Mouse (Mus musculus): ENCODE results near the gene Plxna4. TPM values are rescaled to one million over a fixed set of nuclear protein-coding genes. Genes with fewer than 3 reads are reported as not detected.

The Plxna4 gene
- polyA plus RNA-seq, 1 experiment from 2014 or later: 6.7 TPM

DNA sequence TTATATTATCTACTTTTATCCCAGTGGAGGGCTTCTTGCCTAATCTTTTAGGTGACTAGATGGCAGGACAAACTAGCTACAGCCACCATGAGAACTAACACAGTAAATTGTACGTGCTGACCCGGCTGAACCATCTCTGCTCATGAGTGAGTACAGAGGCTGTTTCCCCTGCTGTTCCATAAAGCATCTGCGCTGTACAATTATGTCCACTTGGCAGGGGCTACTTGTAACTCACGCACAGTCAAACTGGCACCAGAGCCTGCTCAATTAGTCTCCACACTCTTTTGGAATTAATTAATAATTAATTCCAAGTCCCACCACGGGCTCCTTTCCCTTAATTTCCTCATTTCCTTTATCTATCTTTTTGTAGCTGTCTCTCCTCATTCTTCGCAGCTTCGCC lies 335.8 kb downstream of the Plxna4 start:
- Histone ChIP-seq H3K27ac (no peak overlapping the region), H3K9me3 (no peaks in the 10 kb centered on the region), H3K4me1 (replicated peaks) (peaks cover 18% of the 10 kb centered on the region), H3K27me3 (no peaks in the 10 kb centered on the region), H3K36me3 (no peaks in the 10 kb centered on the region), H3K9ac (replicated peaks) (no peak overlapping the region), H3K4me2 (no peak overlapping the region), H3K4me3 (replicated peaks) (no peak overlapping the region)
- 45% methylated on average over 7 of the region's 7 CpGs for WGBS
- no peak for ATAC-seq (ENCODE audit: insufficient number of reproducible peaks, insufficient read depth, low FRiP score, low TSS enrichment, low read depth)

DNA sequence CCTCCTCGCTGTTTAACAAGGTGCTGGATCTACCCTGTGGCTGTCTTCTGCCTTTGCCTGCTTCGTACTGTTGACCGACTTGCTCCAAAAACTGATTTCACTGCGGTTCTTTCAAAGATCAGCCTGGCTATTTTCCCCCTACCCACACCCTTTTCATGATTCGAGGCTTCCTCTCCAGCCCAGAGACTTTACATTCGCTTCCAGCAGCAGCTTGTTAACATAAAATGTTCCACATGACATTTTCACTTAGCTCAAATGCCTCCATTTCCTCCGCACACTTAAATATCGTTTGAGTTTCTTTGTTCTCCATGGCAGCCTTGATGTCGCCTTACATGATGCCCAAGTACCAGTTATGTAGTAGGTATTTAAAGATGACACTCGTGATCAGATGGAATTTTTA lies 336.3 kb downstream of the Plxna4 start:
- Histone ChIP-seq H3K4me2 (peak overlapping the region; percentile 25), H3K4me1 (replicated peaks) (peaks cover 18% of the 10 kb centered on the region), H3K9me3 (no peaks in the 10 kb centered on the region), H3K27me3 (no peaks in the 10 kb centered on the region), H3K9ac (replicated peaks) (no peak overlapping the region), H3K27ac (peak overlapping the region; percentile 47; the same call in 1 of the 2 replicates), H3K4me3 (replicated peaks) (no peak overlapping the region), H3K36me3 (no peaks in the 10 kb centered on the region)
- ATAC-seq (ENCODE audit: insufficient number of reproducible peaks, insufficient read depth, low FRiP score, low TSS enrichment, low read depth): no peak
- WGBS: 30% methylated on average over 10 of the region's 10 CpGs

DNA sequence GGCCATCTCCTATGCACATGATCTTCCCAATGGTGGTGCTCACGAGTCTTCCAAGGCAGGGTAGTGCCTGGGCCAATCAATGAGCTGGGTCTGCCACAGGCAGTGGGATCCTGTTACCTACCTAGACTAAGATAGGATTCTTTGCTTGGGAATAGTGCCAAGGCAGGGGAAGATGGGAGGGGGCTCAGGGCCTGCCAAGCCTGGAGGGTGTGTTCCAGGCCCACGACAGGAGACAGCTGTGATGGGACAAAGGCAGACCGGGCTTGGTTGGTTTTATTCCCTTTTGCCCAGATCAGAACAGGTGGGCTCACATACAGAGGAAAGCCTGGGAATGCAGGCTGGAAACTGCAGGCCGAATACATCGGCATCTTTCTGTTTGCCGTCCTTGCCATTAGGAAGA lies 342.0 kb downstream of the Plxna4 start:
- no peak overlapping the region for H3K9ac ChIP-seq (replicated peaks)
- H3K4me3 ChIP-seq (replicated peaks): no peak overlapping the region
- 71% methylated on average over 6 of the region's 6 CpGs for WGBS
- no peak overlapping the region for H3K4me2 ChIP-seq
- no peak overlapping the region for H3K27ac ChIP-seq
- H3K9me3 ChIP-seq: no peaks in the 10 kb centered on the region
- H3K27me3 ChIP-seq: no peaks in the 10 kb centered on the region
- H3K36me3 ChIP-seq: no peaks in the 10 kb centered on the region
- no peaks in the 10 kb centered on the region for H3K4me1 ChIP-seq (replicated peaks)
- no peak; the same call in 1 of the 2 replicates for ATAC-seq (ENCODE audit: insufficient number of reproducible peaks, insufficient read depth, low FRiP score, low TSS enrichment, low read depth)

DNA sequence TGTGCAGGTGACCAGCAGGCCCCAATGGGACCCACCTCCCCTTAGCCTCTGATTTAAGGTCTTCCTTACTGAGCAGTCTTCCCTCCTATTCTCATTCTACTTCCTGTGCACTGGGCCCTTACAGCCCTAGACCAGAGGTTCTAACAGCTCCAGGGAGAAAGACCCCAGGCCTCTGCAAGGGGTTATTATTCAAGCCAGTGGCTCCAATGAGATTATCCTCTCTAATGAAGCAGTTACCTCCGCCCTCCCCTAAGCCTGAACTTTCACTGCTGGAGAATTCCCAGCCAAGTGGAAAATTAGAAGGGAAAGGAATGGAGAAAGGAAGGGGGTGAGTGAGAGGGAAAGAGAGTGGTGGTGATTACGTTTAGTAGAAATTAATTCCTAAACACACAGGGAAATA lies 345.0 kb downstream of the Plxna4 start:
- H3K36me3 ChIP-seq: no peaks in the 10 kb centered on the region
- no peak for ATAC-seq (ENCODE audit: insufficient number of reproducible peaks, insufficient read depth, low FRiP score, low TSS enrichment, low read depth)
- WGBS: 76% methylated on average over 2 of the region's 2 CpGs
- H3K27me3 ChIP-seq: no peaks in the 10 kb centered on the region
- H3K9me3 ChIP-seq: no peaks in the 10 kb centered on the region
- H3K4me2 ChIP-seq: no peak overlapping the region
- H3K27ac ChIP-seq: no peak overlapping the region
- H3K4me3 ChIP-seq (replicated peaks): no peak overlapping the region
- no peaks in the 10 kb centered on the region for H3K4me1 ChIP-seq (replicated peaks)
- no peak overlapping the region for H3K9ac ChIP-seq (replicated peaks)

DNA sequence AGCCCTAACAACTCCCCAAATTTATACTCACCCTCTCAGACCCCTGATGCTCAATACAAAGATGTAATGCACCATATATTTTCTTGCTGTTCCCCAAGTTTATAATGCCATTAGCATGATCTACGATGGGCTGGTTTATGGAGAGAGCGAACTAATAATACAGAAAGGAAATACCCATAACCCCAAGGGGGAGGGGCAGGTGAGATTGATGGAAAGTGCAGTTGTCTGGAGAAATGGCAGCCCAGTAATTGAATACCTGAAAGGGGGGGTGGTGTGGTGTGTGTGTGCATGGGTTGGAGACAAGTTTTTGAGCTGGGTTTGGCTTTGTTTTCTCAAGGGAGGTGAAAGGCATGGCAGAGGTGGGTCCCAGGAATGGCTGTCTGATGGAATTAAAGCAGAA lies 356.6 kb downstream of the Plxna4 start:
- H3K27ac ChIP-seq: no peak overlapping the region
- no peak overlapping the region for H3K9ac ChIP-seq (replicated peaks)
- H3K4me3 ChIP-seq (replicated peaks): no peak overlapping the region
- no peak; the same call in 1 of the 2 replicates for ATAC-seq (ENCODE audit: insufficient number of reproducible peaks, insufficient read depth, low FRiP score, low TSS enrichment, low read depth)
- no peaks in the 10 kb centered on the region for H3K9me3 ChIP-seq
- no peak overlapping the region for H3K4me2 ChIP-seq
- peaks cover 13% of the 10 kb centered on the region for H3K4me1 ChIP-seq (replicated peaks)
- no peaks in the 10 kb centered on the region for H3K27me3 ChIP-seq
- 42% methylated on average over 2 of the region's 2 CpGs for WGBS
- H3K36me3 ChIP-seq: peaks cover 12% of the 10 kb centered on the region

DNA sequence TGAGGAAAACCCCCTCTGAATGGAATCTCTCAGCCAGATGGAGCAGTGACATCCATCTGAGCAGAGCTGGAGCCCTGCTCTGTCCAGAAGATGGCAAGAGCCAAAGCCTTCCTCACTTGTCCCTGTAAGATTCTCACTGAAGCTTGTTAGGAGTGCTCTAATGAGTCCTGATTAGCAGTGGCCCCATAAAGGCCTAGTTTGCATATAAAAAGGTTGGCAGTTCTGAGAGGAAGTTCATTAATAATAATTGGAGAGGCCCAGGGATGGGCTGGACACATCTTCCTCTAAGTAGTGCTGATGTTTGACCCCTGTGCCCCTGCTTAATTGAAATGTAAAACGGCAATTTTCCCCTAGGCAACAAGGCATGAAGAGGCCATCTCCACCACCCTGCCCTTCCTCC lies 361.4 kb downstream of the Plxna4 start:
- Histone ChIP-seq H3K9ac (replicated peaks) (no peak overlapping the region), H3K9me3 (no peaks in the 10 kb centered on the region), H3K4me2 (no peak overlapping the region), H3K27ac (no peak overlapping the region), H3K4me3 (replicated peaks) (no peak overlapping the region), H3K4me1 (replicated peaks) (peaks cover 9% of the 10 kb centered on the region), H3K36me3 (peaks cover 2% of the 10 kb centered on the region; the same call in 1 of the 2 replicates), H3K27me3 (no peaks in the 10 kb centered on the region)
- 19% methylated on average over 1 of the region's 1 CpGs for WGBS
- no peak for ATAC-seq (ENCODE audit: insufficient number of reproducible peaks, insufficient read depth, low FRiP score, low TSS enrichment, low read depth)

DNA sequence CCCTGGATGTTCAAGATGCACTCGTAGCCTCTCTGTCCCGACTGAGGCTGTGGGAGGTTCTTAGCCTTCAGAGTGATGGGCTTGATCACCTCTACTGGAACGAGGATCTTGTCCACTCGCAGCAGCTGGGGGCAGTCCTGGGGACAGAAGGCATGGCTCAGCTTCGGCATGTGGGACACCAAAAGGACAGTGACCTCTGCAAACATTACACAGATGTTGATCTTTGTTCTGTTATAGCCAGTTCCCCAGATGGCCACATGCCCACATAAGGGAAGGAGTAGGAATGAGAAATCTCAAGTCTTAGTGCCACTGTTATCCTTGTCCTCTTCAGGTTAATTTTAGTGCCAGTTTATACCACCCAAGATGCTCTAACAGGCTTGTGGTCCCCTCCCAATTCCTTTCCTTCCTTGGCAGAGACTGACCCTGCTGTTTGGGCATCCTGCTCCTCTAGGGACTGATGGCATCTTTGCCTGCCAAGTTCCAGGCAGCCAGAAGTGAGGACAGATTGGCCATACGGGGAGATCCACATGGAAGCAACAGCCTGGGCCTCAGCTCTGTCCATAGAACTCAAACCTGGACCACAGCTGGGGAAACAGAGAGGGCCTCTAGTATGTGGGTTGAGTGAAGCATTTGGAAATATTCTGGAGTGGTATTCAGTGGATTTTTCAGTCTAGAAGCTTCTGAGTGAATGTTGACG lies 363.8 kb downstream of the Plxna4 start:
- Histone ChIP-seq H3K9me3 (no peaks in the 10 kb centered on the region), H3K4me1 (replicated peaks) (no peaks in the 10 kb centered on the region), H3K9ac (replicated peaks) (no peak overlapping the region), H3K36me3 (peaks cover 5% of the 10 kb centered on the region; the same call in 1 of the 2 replicates), H3K27ac (no peak overlapping the region), H3K4me3 (replicated peaks) (no peak overlapping the region), H3K27me3 (no peaks in the 10 kb centered on the region), H3K4me2 (no peak overlapping the region)
- 79% methylated on average over 7 of the region's 7 CpGs for WGBS
- no peak for ATAC-seq (ENCODE audit: insufficient number of reproducible peaks, insufficient read depth, low FRiP score, low TSS enrichment, low read depth)

DNA sequence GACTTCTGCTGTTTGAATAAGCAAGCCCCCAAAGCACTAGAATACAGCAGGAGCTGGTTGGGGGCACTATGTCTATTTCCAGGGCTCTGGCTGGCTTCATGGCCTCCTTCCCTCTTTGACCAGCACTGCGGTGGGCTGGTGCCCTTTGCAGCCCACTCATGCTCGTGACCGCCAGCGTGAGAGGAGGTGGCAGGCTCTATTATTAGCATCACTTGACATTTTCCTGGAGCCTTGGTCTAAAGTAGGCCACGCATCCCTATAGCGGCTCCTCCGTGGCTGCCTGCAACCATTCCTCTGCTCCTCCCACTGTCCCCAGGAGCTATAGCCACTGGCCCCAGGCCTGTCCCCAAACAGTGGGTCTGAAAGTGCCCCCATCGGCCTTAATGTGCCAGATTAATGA lies 367.2 kb downstream of the Plxna4 start:
- H3K27me3 ChIP-seq: no peaks in the 10 kb centered on the region
- no peak for ATAC-seq (ENCODE audit: insufficient number of reproducible peaks, insufficient read depth, low FRiP score, low TSS enrichment, low read depth)
- H3K36me3 ChIP-seq: peaks cover 8% of the 10 kb centered on the region; the same call in 1 of the 2 replicates
- H3K4me3 ChIP-seq (replicated peaks): no peak overlapping the region
- H3K4me2 ChIP-seq: no peak overlapping the region
- H3K9me3 ChIP-seq: no peaks in the 10 kb centered on the region
- 90% methylated on average over 8 of the region's 8 CpGs for WGBS
- H3K4me1 ChIP-seq (replicated peaks): no peaks in the 10 kb centered on the region
- no peak overlapping the region for H3K27ac ChIP-seq
- H3K9ac ChIP-seq (replicated peaks): no peak overlapping the region

DNA sequence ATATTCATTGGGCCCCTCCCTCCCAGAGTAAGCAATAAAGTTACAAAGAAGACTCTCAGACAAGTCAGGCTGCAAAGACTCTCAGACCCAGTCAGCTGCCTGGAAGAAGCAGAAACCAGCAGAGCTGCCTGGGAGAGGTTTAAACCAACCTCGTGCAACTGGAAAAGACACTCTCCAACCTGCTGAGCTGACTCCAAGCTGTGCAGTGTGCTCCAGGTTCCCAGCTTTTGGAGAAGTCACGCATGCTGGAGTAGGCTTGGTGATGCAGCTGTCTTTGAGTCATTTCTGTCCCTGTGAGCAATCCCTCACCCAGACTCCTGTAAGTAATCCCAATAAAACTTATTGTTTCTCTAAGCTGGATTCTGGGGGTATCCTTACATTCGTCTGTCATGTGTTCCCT lies 369.4 kb downstream of the Plxna4 start:
- Histone ChIP-seq H3K9ac (replicated peaks) (no peak overlapping the region), H3K4me3 (replicated peaks) (no peak overlapping the region), H3K9me3 (no peaks in the 10 kb centered on the region), H3K4me2 (no peak overlapping the region), H3K36me3 (peaks cover 12% of the 10 kb centered on the region; the same call in 1 of the 2 replicates), H3K27me3 (no peaks in the 10 kb centered on the region), H3K4me1 (replicated peaks) (no peaks in the 10 kb centered on the region), H3K27ac (no peak overlapping the region)
- ATAC-seq (ENCODE audit: insufficient number of reproducible peaks, insufficient read depth, low FRiP score, low TSS enrichment, low read depth): no peak
- WGBS: 83% methylated on average over 3 of the region's 3 CpGs

DNA sequence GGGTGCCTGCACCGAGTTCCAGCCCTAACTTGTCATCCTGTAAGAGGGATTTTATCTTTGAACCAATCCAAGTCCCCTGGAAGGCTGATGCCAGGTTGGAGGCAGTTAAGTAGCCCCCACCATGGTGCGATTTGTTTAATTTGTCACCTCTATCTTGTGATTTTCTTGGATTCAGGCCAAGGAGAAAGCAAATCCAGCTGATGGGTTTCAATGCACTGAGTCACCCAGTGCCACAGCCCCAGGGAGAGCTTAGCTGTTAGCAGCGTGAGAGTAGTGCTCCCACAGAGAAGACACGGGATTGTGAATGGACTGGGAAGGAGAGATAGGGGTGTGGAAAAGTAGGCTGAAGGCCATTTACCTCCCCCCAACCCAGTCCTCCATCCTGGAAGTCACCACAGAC lies 375.6 kb downstream of the Plxna4 start:
- no peak overlapping the region for H3K9ac ChIP-seq (replicated peaks)
- no peaks in the 10 kb centered on the region for H3K9me3 ChIP-seq
- H3K4me1 ChIP-seq (replicated peaks): no peaks in the 10 kb centered on the region; the same call in 1 of the 2 replicates
- H3K4me2 ChIP-seq: no peak overlapping the region
- WGBS: 44% methylated on average over 4 of the region's 4 CpGs
- H3K36me3 ChIP-seq: peaks cover 4% of the 10 kb centered on the region; the same call in 1 of the 2 replicates
- no peak overlapping the region for H3K4me3 ChIP-seq (replicated peaks)
- no peak overlapping the region for H3K27ac ChIP-seq
- H3K27me3 ChIP-seq: no peaks in the 10 kb centered on the region
- no peak for ATAC-seq (ENCODE audit: insufficient number of reproducible peaks, insufficient read depth, low FRiP score, low TSS enrichment, low read depth)

DNA sequence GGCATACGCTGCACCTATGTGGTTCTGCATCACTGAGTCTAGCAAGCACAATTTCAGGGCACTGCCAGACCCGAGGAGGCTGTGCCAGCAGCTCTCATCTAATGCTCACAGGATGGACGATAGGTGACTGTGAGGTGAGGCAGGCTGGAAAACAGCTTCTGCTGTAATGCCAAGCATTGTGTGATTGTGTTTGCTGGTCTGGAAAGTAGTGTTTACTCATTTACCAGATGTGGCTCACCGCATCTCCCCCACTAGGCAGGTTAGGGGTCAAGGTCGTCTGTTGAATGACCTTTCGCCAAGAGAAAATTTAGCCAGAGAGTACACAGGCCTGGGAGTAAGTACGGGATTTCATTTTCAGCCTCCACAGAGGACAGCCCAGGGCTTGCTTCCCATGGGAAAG lies 377.9 kb downstream of the Plxna4 start:
- Histone ChIP-seq H3K4me2 (no peak overlapping the region), H3K36me3 (peaks cover 4% of the 10 kb centered on the region; the same call in 1 of the 2 replicates), H3K27ac (no peak overlapping the region), H3K4me3 (replicated peaks) (no peak overlapping the region), H3K4me1 (replicated peaks) (no peaks in the 10 kb centered on the region; the same call in 1 of the 2 replicates), H3K9me3 (no peaks in the 10 kb centered on the region), H3K9ac (replicated peaks) (no peak overlapping the region), H3K27me3 (no peaks in the 10 kb centered on the region)
- WGBS: 77% methylated on average over 7 of the region's 7 CpGs
- no peak for ATAC-seq (ENCODE audit: insufficient number of reproducible peaks, insufficient read depth, low FRiP score, low TSS enrichment, low read depth)

DNA sequence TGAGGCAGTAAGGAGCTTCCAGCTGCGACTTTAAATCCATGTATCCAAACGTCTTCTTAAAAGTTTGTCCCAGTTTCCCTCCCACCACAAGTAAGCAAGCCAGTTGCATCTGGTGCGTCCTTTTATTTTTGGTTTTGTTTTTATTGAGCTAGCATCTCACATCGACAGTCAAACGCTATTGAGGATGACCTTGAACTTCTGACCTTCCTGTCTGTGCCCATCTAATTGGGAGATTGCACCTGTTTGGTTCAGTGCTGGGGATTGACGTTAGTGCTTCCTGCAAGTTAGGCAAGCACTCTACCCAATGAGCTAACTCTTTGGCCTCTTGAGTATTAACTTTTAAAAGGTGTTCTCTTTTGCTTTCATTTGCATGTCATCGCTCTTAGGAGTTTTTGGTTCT lies 379.0 kb downstream of the Plxna4 start:
- 77% methylated on average over 7 of the region's 7 CpGs for WGBS
- no peaks in the 10 kb centered on the region; the same call in none of the 2 replicates for H3K4me1 ChIP-seq (replicated peaks)
- H3K27me3 ChIP-seq: no peaks in the 10 kb centered on the region
- ATAC-seq (ENCODE audit: insufficient number of reproducible peaks, insufficient read depth, low FRiP score, low TSS enrichment, low read depth): no peak
- no peak overlapping the region for H3K4me3 ChIP-seq (replicated peaks)
- no peak overlapping the region for H3K27ac ChIP-seq
- H3K9ac ChIP-seq (replicated peaks): no peak overlapping the region
- H3K9me3 ChIP-seq: no peaks in the 10 kb centered on the region
- no peak overlapping the region for H3K4me2 ChIP-seq
- no peaks in the 10 kb centered on the region for H3K36me3 ChIP-seq

Measured in limb, embryonic 12.5 days (tissue).